Mouse (Mus musculus) neural tube, embryonic 10.5 days (tissue): ENCODE results near the gene Stoml2.
A peak's percentile ranks its signal among the peaks of the same experiment; 100 is the strongest.

Experiments used
- DNase-seq: peaks from one replicate; pipeline ENCODE4 v3.0.0-alpha.2; 2017; ENCODE audit warnings: low spot score; ENCODE audit errors: extremely low spot score

The Stoml2 gene

GRCm38 (mm10) chr4:43031237-43031995 is at the start of gene Stoml2:
TSS of gene Stoml2 (minus strand) at chr4:43031710.
- peak; percentile 91 for DNase-seq

GRCm38 (mm10) chr4:43078071-43078718 is 46.7 kb upstream of the Stoml2 start:
- DNase-seq = no peak

- DNase-seq = no peak
Observed at GRCm38 (mm10) chr4:43074923-43075322, 43.4 kb upstream of the Stoml2 start.

- DNase-seq = no peak
Observed at GRCm38 (mm10) chr4:43065471-43065870, 34.0 kb upstream of the Stoml2 start.

GRCm38 (mm10) chr4:43060286-43060685 is 28.8 kb upstream of the Stoml2 start:
- DNase-seq = no peak

GRCm38 (mm10) chr4:43059697-43060096 is 28.2 kb upstream of the Stoml2 start:
- DNase-seq = no peak

GRCm38 (mm10) chr4:43058753-43059654 is 27.5 kb upstream of the Stoml2 start, which contains the start of gene Unc13b:
TSS of gene Unc13b (plus strand) at chr4:43058953.
- DNase-seq = peak; percentile 85

GRCm38 (mm10) chr4:43058392-43058752 is 26.9 kb upstream of the Stoml2 start:
- DNase-seq = no peak

GRCm38 (mm10) chr4:43057654-43058053 is 26.1 kb upstream of the Stoml2 start:
- DNase-seq = no peak

GRCm38 (mm10) chr4:43052627-43053026 is 21.1 kb upstream of the Stoml2 start:
- DNase-seq = peak; percentile 27

- DNase-seq = peak; percentile 53
Observed at GRCm38 (mm10) chr4:43047231-43047630, 15.7 kb upstream of the Stoml2 start.

- no peak for DNase-seq
Observed at GRCm38 (mm10) chr4:43046607-43047006, 15.1 kb upstream of the Stoml2 start.

GRCm38 (mm10) chr4:43045659-43046302 is 14.3 kb upstream of the Stoml2 start, which contains the start of gene Fam214b:
TSS of gene Fam214b (minus strand) at chr4:43046220.
- DNase-seq = peak; percentile 99

- no peak for DNase-seq
Observed at GRCm38 (mm10) chr4:43045285-43045658, 13.8 kb upstream of the Stoml2 start.

GRCm38 (mm10) chr4:43044673-43045072 is 13.2 kb upstream of the Stoml2 start:
- DNase-seq = no peak

- DNase-seq = peak; percentile 72
Observed at GRCm38 (mm10) chr4:43043644-43044357, 12.3 kb upstream of the Stoml2 start.

- no peak for DNase-seq
Observed at GRCm38 (mm10) chr4:43040881-43041547, 9.5 kb upstream of the Stoml2 start.

- peak; percentile 93 for DNase-seq
Observed at GRCm38 (mm10) chr4:43040114-43040572, 8.6 kb upstream of the Stoml2 start.

GRCm38 (mm10) chr4:43039609-43040008 is 8.1 kb upstream of the Stoml2 start:
- no peak for DNase-seq
